Mouse (Mus musculus) left cerebral cortex, postnatal 10 days (tissue): ENCODE data around the gene Elp1. TPM values are rescaled to one million over a fixed set of nuclear protein-coding genes. Genes with fewer than 3 reads are reported as not detected.

Experiments
- DNase-seq, 2 experiments: peaks; one replicate each; pipeline ENCODE4 v3.0.0; 2021 to 2022; ENCODE audit warnings: low spot score in 2 of 2, mixed read lengths in 1 of 2; ENCODE audit errors: extremely low spot score in 1 of 2
- intact Hi-C: fragments of 180-260 bp; cut with DNase I; formaldehyde crosslinking; loops from one replicate; pipeline ENCODE4 v1.15.1; 2025
- total RNA-seq, 2 experiments: library from RNA; stranded (reverse); gene quantifications; 2 replicates each; pipeline ENCODE4 v1.2.3; 2021

Gene Elp1
- total RNA-seq = 10 to 100 TPM; 82.9 to 86.3 TPM

DNA sequence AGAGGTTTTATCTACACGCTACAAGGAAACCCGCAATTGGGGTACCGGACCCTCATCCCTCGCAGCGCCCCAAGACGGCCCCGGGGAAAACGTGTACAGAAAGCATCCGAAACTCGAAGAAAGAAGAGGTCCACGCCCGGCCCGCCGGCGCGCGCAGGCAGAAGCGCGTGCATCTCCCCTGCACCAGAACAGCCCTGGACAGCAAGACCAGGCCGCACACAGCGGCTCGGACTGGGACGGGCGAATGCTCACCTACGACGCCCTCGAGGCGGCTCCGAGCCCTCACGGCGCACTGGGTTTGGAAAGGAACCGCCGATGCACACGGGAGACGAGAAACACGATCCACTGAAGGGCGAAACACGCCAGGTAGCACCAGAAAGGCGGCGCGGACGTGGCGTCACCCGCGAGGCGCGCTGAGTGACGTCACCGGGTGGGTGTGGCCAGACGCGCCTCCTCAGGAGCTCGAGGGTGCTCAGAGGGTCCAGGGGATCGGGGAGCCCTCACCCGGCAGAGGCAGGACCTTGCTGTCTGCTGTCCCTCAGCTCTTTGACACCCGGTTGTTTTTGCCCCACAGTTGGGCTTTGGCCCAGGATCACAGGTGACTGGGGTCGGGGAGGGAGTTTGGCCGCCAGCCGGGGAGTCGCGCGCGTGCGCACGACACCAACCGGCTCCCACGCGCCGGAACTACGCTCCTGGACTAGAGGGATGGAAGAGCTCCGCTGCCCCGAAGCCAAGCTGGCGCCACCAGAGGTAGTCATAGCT lies at the start of gene Elp1, which contains the start of gene Fam206a:
Gene Elp1 (minus strand): TSS at position 425 of the 762 bp plus-strand sequence.
Gene Fam206a (plus strand): TSS at position 439 of the 762 bp plus-strand sequence.
- DNase-seq = peak; percentile 94 to 95
- intact Hi-C loops = no loop called here

DNA sequence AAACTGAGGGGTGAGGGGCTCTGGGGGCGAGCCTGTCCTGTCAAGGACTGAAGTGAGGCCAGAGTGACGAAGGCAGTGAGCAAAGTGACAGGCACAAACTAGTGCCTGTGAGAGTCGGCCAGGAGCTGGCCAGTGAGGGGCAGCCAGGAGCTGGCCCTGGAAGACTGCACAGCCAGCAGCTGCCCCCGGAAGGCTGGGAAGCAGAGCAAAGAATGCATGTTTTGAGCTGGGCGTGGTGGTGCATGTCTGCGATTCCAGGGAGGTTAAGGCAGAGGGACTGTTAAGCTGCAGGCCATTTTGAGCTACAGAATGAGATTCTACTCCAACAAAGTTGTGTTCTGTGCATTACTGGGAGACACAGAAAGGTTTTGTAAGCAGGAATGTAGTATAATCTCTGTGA lies 48.6 kb upstream of the Elp1 start:
- DNase-seq = no peak
- intact Hi-C loops = no loop called here

DNA sequence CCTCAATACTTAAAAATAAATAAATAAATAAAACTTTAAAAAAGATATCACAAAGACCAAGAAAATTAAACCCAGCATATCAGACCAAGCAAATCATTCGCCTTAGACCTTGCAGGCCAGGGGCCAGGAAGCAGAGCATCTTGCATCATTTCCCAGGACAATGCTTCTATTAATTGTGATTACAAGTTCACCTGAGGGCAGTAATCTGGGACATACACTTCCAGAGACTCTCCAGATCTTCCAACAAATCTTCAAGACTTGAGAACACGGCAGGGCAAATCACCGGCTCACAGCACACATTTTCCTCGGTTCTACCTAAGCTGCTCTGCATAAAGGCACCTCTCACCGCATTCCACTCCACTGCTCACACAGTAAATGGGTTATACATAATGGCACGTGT lies 45.9 kb upstream of the Elp1 start:
- intact Hi-C loops = no loop called here
- no peak for DNase-seq

DNA sequence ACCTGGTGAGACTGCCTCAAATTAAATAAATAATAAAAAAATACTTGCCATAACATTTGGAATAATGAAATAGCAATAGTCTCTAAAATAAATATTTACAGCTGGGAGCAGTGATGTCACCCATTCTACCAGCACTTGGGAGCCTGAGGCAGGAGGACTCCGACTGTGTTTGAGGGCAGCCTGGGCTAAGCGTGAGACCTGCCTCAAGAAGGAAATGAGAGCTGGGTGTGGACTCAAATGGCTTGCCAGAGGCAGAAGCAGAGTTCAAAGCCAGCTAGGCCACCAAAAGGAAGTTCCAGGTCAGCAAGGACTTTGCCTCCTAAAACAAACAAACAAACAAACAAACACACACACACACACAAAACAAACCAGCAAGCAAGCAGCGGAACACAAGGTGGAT lies 45.3 kb upstream of the Elp1 start:
- DNase-seq = no peak

DNA sequence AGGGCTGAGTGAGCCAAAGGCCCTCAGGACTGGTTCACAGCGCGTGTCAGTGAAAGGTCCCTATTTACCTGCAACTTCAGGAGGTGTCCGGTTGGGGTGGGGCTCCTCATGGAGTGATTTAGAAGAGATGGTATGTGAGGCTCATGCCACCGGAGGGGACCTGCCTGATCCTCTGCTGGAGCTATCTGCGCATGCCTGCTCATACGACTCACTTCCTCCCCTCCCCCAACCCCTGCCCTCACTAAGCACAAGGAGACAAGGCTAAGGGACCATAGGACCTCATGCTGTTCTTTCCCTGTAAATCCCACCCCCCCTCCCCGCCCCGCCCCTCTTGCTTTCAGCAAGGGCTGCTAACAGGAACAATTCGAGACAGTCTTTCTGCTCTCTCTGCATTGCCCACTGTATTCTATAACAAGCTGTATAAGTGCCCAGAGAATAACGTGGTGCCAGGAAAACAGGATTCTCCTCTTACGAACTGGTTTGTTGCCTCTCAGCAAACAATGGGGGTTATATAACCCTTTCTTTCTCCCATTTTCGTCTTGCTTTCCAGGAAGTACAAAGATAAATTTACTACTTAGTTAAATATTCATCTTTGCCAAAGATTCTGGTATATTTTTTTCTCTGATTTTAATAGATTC lies 43.9 kb upstream of the Elp1 start:
- intact Hi-C loops = no loop called here

More for the DNA sequence above, 45.3 kb upstream of the Elp1 start:
- intact Hi-C loops = no loop called here

DNA sequence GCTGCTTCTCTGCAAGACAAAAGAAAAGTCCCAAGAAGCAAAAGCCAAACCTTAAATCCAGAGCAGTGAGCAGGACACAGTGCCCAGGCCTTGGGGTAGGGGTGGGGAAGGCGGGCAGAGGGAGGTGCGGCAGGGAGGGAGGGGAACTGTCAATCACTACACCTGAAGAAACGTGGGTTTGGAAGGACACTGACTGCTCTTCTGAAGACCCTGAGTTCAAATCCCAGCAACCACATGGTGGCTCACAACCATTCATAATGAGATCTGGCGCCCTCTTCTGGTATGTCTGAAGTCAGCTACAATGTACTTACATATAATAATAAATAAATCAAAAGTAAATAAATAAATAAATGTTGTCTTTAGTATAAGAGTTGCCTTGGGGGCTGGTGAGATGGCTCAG lies 42.8 kb upstream of the Elp1 start:
- no peak for DNase-seq
- intact Hi-C loops = no loop called here

More for the DNA sequence above, 43.9 kb upstream of the Elp1 start:
- no peak for DNase-seq

DNA sequence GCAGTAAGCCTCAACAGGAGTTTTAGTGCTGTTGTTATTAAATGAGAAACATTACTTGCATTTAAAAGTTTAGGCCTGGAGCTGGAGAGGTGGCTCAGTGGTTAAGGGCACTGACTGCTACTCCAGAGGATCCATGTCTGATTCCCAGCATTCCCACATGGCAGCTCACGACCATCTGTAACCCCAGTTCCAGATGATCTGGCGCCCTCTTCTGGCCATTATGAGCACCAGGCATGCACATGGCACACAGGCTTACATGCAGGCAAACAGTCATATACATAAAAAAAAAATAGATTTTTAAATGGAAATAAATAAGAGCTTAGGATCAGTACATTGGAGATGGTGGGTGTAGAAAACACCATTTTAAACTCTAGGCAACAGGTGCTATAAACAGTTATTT lies 41.8 kb upstream of the Elp1 start:
- intact Hi-C loops = no loop called here
- no peak for DNase-seq

DNA sequence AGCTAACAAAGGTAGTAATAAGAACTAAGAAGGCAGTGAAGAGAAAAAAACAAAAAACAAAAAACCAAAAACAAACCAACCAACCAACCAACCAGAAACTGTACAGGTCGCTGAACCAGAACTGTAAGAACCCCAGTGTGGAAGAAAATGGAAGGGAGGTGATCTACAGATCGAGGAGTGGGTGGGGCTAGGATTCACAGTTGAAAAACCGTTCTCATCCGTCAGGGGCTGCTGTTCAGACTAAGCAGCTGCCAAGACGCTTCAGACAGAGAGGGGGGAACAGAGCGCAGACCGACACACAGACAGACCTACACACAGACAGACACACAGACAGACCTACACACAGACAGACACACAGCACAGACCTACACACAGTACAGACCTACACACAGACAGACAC lies 40.4 kb upstream of the Elp1 start:
- intact Hi-C loops = no loop called here
- no peak for DNase-seq

DNA sequence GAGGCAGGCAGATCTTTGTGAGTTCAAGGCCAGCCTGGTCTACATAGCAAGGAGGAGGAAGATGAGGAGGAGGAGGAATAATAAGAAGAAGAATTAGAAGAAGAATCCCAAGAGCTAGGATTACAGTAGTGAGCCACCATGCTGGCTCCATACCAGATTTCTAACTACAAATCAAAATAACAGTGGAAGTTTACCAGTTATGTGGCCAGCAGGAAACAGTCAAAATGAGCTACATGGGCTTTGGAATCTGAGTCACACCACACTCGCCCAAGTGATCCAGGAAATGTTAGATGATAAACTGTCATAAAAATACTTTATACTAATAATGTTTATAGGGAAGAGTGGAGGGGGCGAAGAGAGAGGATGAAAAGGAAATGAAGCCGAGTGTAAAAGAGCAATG lies 38.2 kb upstream of the Elp1 start:
- intact Hi-C loops = no loop called here
- DNase-seq = no peak

DNA sequence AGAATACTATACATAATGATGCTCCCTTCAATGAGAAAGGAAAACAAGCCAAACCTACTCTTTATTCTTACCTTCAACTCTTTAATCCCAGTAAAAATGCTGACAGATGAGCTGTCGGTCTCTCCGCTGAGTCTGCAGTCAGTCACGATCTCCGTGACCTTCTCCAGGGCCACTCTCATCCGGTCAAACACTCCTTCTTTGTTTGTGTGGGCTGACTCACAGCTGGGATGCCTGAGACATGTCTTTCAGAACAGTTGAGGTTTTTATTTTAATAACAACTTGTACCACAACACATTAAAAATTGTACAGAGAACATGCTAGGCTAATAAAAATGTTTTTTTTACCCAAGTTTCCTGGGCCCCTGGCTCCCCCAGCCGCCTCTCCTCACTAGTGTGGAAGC lies 35.5 kb upstream of the Elp1 start:
- no peak for DNase-seq
- intact Hi-C loops = no loop called here

DNA sequence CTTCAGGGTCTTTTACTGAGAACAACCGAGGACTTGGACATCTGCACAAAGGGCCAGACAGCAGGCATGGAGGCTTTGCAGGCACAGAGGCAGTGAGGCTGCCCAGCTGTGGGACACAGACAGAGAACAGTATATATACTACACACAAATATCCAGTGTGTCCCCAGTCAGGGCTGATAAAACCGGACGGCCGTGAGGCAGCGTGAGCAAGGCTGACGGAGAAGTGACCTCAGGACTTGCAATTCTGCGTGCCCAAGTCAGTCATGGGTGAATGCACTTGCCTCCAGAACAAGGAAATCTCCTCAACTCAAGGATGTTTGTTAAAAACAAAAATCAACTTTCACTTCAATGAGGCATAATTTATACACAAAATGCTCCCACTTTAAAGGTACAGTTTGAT lies 29.9 kb upstream of the Elp1 start:
- intact Hi-C loops = no loop called here
- no peak for DNase-seq

DNA sequence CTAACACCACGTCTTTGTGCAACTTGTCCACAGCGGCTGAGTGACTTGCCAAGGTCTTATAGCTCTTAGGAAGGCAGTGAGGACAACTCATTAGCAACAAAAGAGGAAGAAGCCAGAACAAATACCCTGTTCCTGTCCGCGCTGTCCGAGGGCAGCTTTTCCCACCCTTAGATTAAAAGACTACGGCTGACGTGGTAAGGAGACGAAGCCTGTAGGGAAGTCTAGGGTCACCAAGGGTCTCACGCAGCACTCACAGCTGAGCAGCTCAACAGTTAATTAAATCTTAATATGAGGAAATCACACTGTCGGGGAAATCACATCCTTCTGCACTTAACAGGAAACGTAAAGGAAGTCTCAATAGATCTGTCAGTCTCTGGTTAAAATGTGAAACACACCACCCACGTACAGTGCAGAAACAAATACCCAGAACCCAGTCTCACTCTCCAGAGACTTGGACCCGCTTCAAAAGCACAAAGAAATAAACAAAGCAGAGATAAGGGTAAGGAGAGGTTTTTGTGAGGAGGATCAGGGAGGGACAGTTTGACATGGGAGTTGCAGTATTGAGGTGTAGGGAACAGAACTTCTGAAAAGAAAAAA lies 29.0 kb upstream of the Elp1 start:
- DNase-seq = no peak

DNA sequence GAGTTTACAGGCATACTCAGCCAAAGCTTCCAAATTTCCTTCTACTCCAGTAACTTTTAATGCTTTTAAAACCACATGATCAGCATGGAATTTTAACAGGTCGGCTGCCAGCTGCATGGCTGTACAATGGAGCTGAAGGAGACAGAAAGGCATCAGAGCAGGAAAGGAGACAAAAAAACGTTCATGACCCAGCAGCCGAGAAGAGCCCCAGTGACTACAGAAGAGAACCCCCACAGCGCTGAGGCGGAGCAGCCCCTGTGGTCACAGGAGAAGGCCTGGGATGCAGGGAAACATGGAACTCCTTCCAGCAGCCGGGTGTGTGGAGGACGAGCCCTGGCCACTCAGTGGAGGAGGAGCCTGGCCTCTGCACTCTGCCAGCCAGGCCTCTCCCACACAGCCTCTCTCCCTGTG lies 27.4 kb upstream of the Elp1 start:
- intact Hi-C loops = no loop called here
- DNase-seq = peak; percentile 18 to 35

More for the DNA sequence above, 29.0 kb upstream of the Elp1 start:
- intact Hi-C loops = no loop called here

DNA sequence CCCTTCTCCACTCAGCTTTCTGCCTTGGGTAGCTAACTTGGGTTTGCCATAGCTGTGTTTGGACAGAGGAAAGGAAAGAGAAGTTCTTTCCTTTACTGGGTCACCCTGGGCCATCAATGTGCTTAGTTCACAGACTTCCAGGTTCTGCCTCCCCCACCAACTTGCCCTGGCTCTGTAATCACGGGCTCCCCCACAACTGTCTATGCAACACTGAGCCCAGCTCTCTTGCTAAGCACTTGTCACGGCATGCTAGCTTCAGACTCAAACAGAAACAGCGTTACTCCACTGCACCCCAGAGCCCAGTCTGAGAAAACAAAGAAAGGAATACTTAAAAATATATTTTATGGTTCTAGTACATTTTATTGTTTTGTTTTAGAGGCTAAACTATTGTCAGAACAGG lies 26.8 kb upstream of the Elp1 start:
- DNase-seq = no peak
- intact Hi-C loops = no loop called here

DNA sequence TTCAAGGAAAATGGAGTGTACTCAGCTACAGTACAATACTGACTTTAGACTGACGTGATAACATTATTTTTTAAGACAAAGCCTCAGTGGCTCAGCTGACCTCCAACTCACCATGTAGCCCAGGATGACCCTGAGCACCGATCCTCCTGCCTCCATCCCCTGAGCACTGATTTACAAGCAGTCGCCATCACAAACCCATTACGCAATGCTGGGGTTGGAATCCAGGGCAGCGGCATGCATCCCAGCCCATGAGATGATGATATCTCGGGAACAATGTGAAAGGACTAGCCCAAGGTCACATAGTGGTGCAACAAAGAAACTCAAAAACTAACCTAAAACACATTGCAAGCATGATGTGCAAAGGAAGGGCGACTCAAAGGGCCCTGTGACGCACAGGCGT lies 22.1 kb upstream of the Elp1 start:
- DNase-seq = no peak
- intact Hi-C loops = no loop called here

DNA sequence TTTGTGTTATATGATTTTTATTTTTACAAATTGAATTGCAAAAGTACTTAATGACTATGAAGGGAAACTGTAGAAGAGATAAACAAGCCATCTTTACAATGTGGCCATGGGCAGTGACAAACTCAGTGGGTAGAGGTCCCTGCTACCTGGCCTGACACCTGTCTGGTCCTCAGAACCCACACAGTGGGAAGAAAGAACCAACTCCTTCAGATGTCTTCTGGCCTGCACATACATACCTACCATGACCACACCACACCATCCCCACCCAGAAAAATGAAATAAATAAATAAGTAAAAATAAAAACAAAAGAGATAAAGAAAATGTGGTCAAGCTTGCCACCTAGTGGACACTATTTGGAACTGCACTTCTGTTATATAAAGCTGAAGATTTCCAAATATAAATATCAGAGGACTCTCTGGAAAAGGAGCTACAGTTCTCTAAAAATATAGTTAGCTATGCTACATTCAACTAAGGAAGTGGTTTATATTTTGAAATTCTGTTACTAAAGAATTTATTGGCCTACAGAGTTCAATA lies 18.0 kb upstream of the Elp1 start:
- intact Hi-C loops = no loop called here
- no peak for DNase-seq

DNA sequence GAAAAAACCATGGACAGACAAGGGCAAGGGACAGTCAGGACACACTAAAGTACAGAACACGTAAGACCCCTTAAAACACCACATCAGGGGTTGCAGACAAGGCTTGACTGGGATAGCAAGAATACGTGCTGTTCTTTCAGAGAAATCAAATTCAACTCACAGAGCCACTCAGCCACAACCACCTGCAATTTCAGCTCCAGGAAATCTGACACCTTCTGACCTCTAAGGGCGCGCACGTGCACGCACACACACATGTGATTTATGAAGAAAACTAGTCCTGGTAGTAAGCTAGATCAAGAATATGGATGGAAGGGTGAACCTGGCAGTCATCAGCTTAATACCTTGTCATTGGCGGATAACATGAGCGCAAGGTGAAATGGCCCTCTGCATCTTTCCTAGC lies 13.0 kb upstream of the Elp1 start:
- intact Hi-C loops = no loop called here
- DNase-seq = no peak

DNA sequence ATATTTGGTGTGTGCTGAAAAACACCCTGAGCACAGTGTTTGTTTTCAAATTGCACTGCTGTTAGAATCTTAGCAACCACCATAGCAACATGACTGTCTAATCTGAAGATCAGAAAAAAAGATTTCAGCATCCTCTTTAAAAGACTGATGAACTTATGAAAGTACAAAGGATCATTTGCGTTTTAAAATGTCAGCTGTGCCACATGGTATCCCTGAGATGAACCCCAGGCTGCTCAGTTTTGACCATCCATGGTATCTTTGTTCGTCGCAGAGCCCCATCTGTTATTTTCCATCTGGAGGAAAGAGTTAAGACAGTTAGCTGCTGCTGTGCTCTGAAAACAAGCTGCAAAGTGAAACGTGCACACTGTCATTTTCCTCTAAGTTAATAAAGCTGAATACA lies 10.0 kb upstream of the Elp1 start:
- intact Hi-C loops = no loop called here
- DNase-seq = no peak

DNA sequence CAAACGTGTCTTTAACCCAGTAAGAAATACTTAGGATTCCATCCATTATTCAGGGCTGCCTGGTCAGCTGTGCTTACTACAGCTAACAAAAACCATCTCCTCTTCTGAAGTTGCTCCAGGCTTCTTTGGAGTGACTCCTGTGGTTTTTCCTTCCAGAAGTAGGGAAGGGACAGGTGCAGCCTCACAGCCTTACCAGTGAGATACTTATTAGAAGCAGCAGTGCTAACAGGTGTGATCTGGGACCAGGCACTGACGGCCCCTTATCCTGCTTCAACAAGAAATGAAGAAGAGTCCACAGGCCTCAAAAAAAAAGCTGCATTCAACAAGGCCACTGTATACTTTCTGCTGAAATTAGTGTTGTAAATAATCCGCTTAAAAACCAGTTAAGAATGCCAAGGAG lies 9.5 kb upstream of the Elp1 start:
- intact Hi-C loops = no loop called here
- DNase-seq = no peak

DNA sequence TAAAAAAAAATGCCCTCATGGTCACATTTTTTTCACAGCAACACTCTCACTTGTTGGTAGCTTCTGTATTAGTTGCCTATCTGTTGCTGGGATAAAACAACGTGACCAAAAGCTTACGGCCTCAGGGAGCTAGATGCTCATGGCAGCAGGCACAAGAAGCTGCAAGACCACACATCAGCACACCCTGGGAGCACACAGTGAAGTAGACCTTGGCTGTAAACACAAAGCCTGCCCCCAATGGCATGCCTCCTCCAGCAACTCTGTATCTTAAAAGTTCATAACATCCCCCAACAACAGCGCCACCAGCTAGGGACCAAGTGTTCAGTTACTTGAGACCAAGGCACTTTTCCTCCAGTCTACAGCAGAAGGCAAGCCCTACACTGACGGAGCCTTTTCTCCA lies 6.9 kb upstream of the Elp1 start:
- DNase-seq = no peak
- intact Hi-C loops = no loop called here
